Mouse (Mus musculus): ENCODE results near the gene Pja2. TPM values are rescaled to one million over a fixed set of nuclear protein-coding genes. Genes with fewer than 3 reads are reported as not detected.

Pja2 gene
- 12.2 and 15.5 TPM in 2 replicates for polyA plus RNA-seq (2012; rRNA removed)

GRCm38 (mm10) chr17:64331898-64332769, at the start of gene Pja2:
TSS of gene Pja2 (minus strand) at chr17:64331916.
- peak within 1 kb of the TSS; percentile 100 for H3K4me3 ChIP-seq (ENCODE audit: insufficient read depth, low read depth, low read length)
- peak; percentile 100 for DNase-seq
- WGBS, result under 1% methylated on average over 59 of the region's 60 CpGs
- H3K27ac ChIP-seq (ENCODE audit: insufficient read depth, low read depth, low read length), result peak within 1 kb of the TSS; percentile 97
- no peaks in the 10 kb centered on the region for H3K36me3 ChIP-seq (ENCODE audit: control insufficient read depth, insufficient read depth, low read length)
- TF ChIP-seq CTCF (conservative IDR thresholded peaks at IDR 0.05; ENCODE audit: insufficient read depth, insufficient read length, low read depth, low read length) (no peak), POLR2A (IDR thresholded peaks at IDR 0.05; ENCODE audit: low read depth, low read length) (peak; percentile 32)
- no peaks in the 10 kb centered on the region for H3K27me3 ChIP-seq (replicated peaks; ENCODE audit: control insufficient read depth, insufficient read depth, low read length)
- H3K4me1 ChIP-seq (ENCODE audit: control insufficient read depth, insufficient read depth, low read length), result peaks cover 7% of the 10 kb centered on the region; the same call in 1 of the 2 replicates

- 71% methylated on average over 4 of the region's 4 CpGs for WGBS
- H3K4me3 ChIP-seq (ENCODE audit: insufficient read depth, low read depth, low read length), result no peak overlapping the region
- TF ChIP-seq POLR2A (IDR thresholded peaks at IDR 0.05; ENCODE audit: low read depth, low read length) (no peak), CTCF (conservative IDR thresholded peaks at IDR 0.05; ENCODE audit: insufficient read depth, insufficient read length, low read depth, low read length) (peak; percentile 84)
- H3K36me3 ChIP-seq (ENCODE audit: control insufficient read depth, insufficient read depth, low read length), result no peaks in the 10 kb centered on the region
- H3K27ac ChIP-seq (ENCODE audit: insufficient read depth, low read depth, low read length), result no peak overlapping the region
- no peaks in the 10 kb centered on the region for H3K27me3 ChIP-seq (replicated peaks; ENCODE audit: control insufficient read depth, insufficient read depth, low read length)
- peak; percentile 73 for DNase-seq
- H3K4me1 ChIP-seq (ENCODE audit: control insufficient read depth, insufficient read depth, low read length), result no peaks in the 10 kb centered on the region
Measured at GRCm38 (mm10) chr17:64375327-64375726, 43.6 kb upstream of the Pja2 start.

GRCm38 (mm10) chr17:64363694-64364093, 32.0 kb upstream of the Pja2 start:
- Histone ChIP-seq H3K4me3 (ENCODE audit: insufficient read depth, low read depth, low read length) (no peak overlapping the region), H3K36me3 (ENCODE audit: control insufficient read depth, insufficient read depth, low read length) (no peaks in the 10 kb centered on the region), H3K27ac (ENCODE audit: insufficient read depth, low read depth, low read length) (no peak overlapping the region), H3K27me3 (replicated peaks; ENCODE audit: control insufficient read depth, insufficient read depth, low read length) (no peaks in the 10 kb centered on the region), H3K4me1 (ENCODE audit: control insufficient read depth, insufficient read depth, low read length) (no peaks in the 10 kb centered on the region)
- TF ChIP-seq CTCF (conservative IDR thresholded peaks at IDR 0.05; ENCODE audit: insufficient read depth, insufficient read length, low read depth, low read length), result no peak
- TF ChIP-seq POLR2A (IDR thresholded peaks at IDR 0.05; ENCODE audit: low read depth, low read length), result no peak
- DNase-seq, result no peak
- 86% methylated on average over 1 of the region's 1 CpGs for WGBS

- DNase-seq, result no peak
- no peaks in the 10 kb centered on the region for H3K27me3 ChIP-seq (replicated peaks; ENCODE audit: control insufficient read depth, insufficient read depth, low read length)
- H3K36me3 ChIP-seq (ENCODE audit: control insufficient read depth, insufficient read depth, low read length), result no peaks in the 10 kb centered on the region
- no peak overlapping the region for H3K27ac ChIP-seq (ENCODE audit: insufficient read depth, low read depth, low read length)
- no peak overlapping the region for H3K4me3 ChIP-seq (ENCODE audit: insufficient read depth, low read depth, low read length)
- no peak for TF ChIP-seq CTCF (conservative IDR thresholded peaks at IDR 0.05; ENCODE audit: insufficient read depth, insufficient read length, low read depth, low read length)
- no peaks in the 10 kb centered on the region for H3K4me1 ChIP-seq (ENCODE audit: control insufficient read depth, insufficient read depth, low read length)
- WGBS, result 86% methylated on average over 5 of the region's 5 CpGs
Measured at GRCm38 (mm10) chr17:64362570-64362969, 30.9 kb upstream of the Pja2 start.

- TF ChIP-seq POLR2A (IDR thresholded peaks at IDR 0.05; ENCODE audit: low read depth, low read length) (no peak), CTCF (conservative IDR thresholded peaks at IDR 0.05; ENCODE audit: insufficient read depth, insufficient read length, low read depth, low read length) (no peak)
- Histone ChIP-seq H3K27ac (ENCODE audit: insufficient read depth, low read depth, low read length) (no peak overlapping the region), H3K27me3 (replicated peaks; ENCODE audit: control insufficient read depth, insufficient read depth, low read length) (no peaks in the 10 kb centered on the region), H3K4me1 (ENCODE audit: control insufficient read depth, insufficient read depth, low read length) (no peaks in the 10 kb centered on the region), H3K36me3 (ENCODE audit: control insufficient read depth, insufficient read depth, low read length) (no peaks in the 10 kb centered on the region), H3K4me3 (ENCODE audit: insufficient read depth, low read depth, low read length) (no peak overlapping the region)
- no peak for DNase-seq
- 89% methylated on average over 3 of the region's 3 CpGs for WGBS
Measured at GRCm38 (mm10) chr17:64361911-64362425, 30.3 kb upstream of the Pja2 start.

GRCm38 (mm10) chr17:64353940-64354339, 22.2 kb upstream of the Pja2 start:
- DNase-seq, result no peak
- Histone ChIP-seq H3K27ac (ENCODE audit: insufficient read depth, low read depth, low read length) (no peak overlapping the region), H3K4me1 (ENCODE audit: control insufficient read depth, insufficient read depth, low read length) (no peaks in the 10 kb centered on the region), H3K27me3 (replicated peaks; ENCODE audit: control insufficient read depth, insufficient read depth, low read length) (no peaks in the 10 kb centered on the region), H3K4me3 (ENCODE audit: insufficient read depth, low read depth, low read length) (no peak overlapping the region), H3K36me3 (ENCODE audit: control insufficient read depth, insufficient read depth, low read length) (no peaks in the 10 kb centered on the region)
- WGBS, result 95% methylated on average over 7 of the region's 7 CpGs
- TF ChIP-seq CTCF (conservative IDR thresholded peaks at IDR 0.05; ENCODE audit: insufficient read depth, insufficient read length, low read depth, low read length) (no peak), POLR2A (IDR thresholded peaks at IDR 0.05; ENCODE audit: low read depth, low read length) (no peak)

GRCm38 (mm10) chr17:64346135-64346534, 14.4 kb upstream of the Pja2 start:
- no peak overlapping the region for H3K27ac ChIP-seq (ENCODE audit: insufficient read depth, low read depth, low read length)
- no peaks in the 10 kb centered on the region for H3K27me3 ChIP-seq (replicated peaks; ENCODE audit: control insufficient read depth, insufficient read depth, low read length)
- no peaks in the 10 kb centered on the region for H3K36me3 ChIP-seq (ENCODE audit: control insufficient read depth, insufficient read depth, low read length)
- TF ChIP-seq POLR2A (IDR thresholded peaks at IDR 0.05; ENCODE audit: low read depth, low read length), result no peak
- no peak for TF ChIP-seq CTCF (conservative IDR thresholded peaks at IDR 0.05; ENCODE audit: insufficient read depth, insufficient read length, low read depth, low read length)
- H3K4me3 ChIP-seq (ENCODE audit: insufficient read depth, low read depth, low read length), result 0 out of 2 replicates have a peak overlapping the region, but pooled peaks have one; percentile 16
- DNase-seq, result no peak
- WGBS, result 18% methylated on average over 17 of the region's 17 CpGs
- H3K4me1 ChIP-seq (ENCODE audit: control insufficient read depth, insufficient read depth, low read length), result no peaks in the 10 kb centered on the region
